Mouse (Mus musculus): Measurements from ENCODE around the gene Mrpl20.

Gene Mrpl20

DNA sequence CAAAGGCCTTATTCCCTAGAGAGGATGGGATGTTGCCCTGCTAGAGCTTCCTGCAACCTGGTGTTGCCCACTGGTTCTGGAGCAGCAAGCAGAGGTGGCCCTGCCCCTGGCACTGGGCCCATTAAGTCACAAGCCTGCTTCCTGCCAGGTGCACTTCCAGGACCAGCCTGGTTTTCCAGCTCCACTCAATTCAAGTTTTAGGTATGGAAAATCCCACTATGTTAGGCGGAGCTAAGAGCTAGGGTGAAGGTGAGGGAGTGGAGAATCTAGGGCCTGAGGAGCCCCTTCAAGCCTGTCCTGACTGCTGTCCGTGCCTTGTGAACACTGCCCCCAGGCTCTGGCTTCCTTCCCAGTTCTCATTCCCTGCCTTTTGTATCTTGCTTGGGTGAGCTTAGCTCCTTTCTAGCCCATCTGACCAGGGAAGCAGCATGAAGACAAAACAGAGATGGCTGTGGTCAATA, 49.3 kb downstream of the Mrpl20 start:
- no peak for DNase-seq (ENCODE audit: low read depth, low spot score)

GRCm38 (mm10) chr4:155853421-155853820, 50.7 kb downstream of the Mrpl20 start:
- no peak for DNase-seq (ENCODE audit: low read depth, low spot score)

DNA sequence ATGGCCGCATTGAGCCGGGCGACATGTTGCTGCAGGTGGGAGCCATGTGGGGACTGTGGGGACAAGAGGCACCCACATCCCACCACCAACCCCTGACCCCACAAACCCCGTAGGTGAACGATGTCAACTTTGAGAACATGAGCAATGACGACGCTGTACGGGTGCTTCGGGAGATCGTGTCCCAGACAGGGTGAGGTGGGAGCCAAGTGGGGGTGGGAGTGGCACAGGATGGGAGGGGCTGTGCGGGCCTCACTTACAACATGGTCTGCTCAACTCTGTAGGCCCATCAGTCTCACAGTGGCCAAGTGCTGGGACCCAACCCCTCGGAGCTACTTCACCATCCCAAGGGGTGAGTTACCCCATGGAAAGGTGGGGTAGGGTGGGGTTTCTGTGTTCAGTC, 52.3 kb downstream of the Mrpl20 start:
- no peak for DNase-seq (ENCODE audit: low read depth, low spot score)

- no peak for DNase-seq (ENCODE audit: low read depth, low spot score)
Observed at GRCm38 (mm10) chr4:155856071-155856470, 53.4 kb downstream of the Mrpl20 start.

GRCm38 (mm10) chr4:155856881-155857280, 54.2 kb downstream of the Mrpl20 start:
- DNase-seq (ENCODE audit: low read depth, low spot score) = no peak

DNA sequence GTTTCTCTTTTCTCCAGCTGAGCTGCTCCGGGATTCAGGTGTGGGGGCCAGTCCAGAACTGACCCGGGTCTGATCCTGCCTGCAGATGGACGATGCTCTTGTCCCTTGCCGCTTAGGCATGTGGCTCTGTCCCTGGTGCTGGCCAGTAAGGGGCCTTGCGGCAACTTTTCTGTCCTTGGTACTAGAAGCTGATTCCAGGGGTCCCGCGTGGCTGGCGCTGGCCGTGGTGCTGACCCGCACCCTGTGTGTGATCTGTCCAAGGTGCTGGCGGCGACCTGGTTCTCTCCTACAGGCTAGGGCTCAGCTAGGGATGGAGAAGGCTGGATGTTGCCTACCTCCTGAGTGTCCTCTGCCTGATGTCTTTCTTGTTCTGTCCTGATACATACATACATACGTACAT, 56.6 kb downstream of the Mrpl20 start:
- no peak for DNase-seq (ENCODE audit: low read depth, low spot score)

Data from telencephalon, adult 2 months (tissue).